Mouse (Mus musculus): Measurements from ENCODE around the gene Nol7. TPM values are rescaled to one million over a fixed set of nuclear protein-coding genes. Genes with fewer than 3 reads are reported as not detected.

The Nol7 gene
- 94.2 and 103 TPM in 2 replicates for polyA plus RNA-seq (2015; fragmentation: Nextera tagmentation; extraction: Ambion mirVana)

DNA sequence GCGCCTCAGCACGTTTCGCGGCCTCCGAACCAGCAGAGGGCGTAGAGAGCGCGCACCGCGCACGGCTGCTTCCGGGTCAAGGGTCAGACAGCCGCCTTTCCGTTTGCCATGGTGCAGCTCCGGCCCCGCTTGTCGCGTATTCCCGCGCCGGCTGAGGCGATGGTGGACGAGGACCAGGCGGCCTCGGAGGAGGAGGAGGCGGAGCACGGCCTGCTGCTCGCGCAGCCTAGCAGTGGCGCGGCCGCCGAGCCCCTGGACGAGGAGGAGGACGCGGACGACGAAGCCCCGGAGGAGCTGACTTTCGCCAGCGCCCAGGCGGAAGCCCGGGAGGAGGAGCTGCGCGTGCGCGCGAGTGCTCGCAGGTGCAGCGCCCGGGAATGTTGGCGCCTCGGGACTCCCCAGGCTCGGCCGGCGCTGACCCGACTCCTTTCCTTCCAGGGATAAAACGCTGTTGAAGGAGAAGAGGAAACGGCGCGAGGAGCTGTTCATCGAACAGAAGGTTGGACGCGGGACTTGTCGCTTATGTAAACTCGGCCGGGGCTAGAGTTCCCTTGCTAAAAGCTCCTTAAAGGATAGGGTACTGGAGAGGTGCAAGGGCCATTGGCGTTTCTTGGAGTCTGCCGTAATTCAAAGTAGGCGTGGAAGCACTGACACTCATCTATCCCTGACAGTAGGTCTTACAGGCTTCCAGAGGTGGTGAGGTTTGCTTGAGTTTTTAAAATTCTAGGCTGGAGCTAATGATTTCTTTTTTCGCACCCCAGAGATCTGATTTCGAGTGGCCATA, at the start of gene Nol7:
TSS of gene Nol7 (plus strand) at position 94 of the 784 bp plus-strand sequence.
- Histone ChIP-seq H3K9me3 (ENCODE audit: low read length) (no peaks in the 10 kb centered on the region; the same call in 1 of the 2 replicates), H3K9ac (replicated peaks) (peak within 1 kb of the TSS; percentile 88), H3K4me1 (ENCODE audit: insufficient read depth) (peaks cover 6% of the 10 kb centered on the region), H3K36me3 (replicated peaks; ENCODE audit: insufficient read depth, low read length) (peaks cover 36% of the 10 kb centered on the region), H3K4me3 (ENCODE audit: low read depth, low read length) (peak within 1 kb of the TSS; percentile 79), H3K27ac (ENCODE audit: low read depth) (peak within 1 kb of the TSS; percentile 93), H3K4me2 (ENCODE audit: low read depth, low read length) (peak within 1 kb of the TSS; percentile 88), H3K27me3 (ENCODE audit: insufficient read depth, low read length) (no peaks in the 10 kb centered on the region)
- ATAC-seq: peak; percentile 98
- TF ChIP-seq CTCF (IDR thresholded peaks at IDR 0.05; ENCODE audit: low read depth): peak; percentile 97
- no peak for TF ChIP-seq EP300 (IDR thresholded peaks at IDR 0.05; ENCODE audit: low read depth)
- WGBS (ENCODE audit: insufficient replicate concordance): 4% methylated on average over 66 of the region's 72 CpGs
- peak; percentile 98 for DNase-seq

DNA sequence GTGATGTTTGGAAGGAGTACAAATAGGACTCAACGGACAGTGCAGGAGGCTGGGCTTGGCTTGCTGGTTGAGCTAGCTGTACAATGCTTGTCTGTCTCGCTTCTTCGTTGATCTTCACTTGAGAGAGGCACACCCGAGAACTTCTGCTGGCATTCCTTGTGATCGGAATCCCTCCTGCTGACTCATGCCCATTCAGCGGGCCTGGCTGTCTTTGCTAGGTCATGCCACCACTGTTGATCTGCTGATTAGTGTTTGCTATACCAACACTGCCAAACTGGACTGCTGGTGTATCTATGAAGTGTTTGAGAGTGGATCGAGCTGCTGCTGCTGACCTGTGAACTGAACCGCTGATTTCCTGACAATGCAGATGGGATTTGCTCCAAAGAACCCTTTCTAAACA, 48.8 kb upstream of the Nol7 start:
- DNase-seq: no peak
- WGBS (ENCODE audit: insufficient replicate concordance): 71% methylated on average over 8 of the region's 8 CpGs
- no peaks in the 10 kb centered on the region for H3K36me3 ChIP-seq (replicated peaks; ENCODE audit: insufficient read depth, low read length)
- no peaks in the 10 kb centered on the region for H3K4me1 ChIP-seq (ENCODE audit: insufficient read depth)
- H3K4me3 ChIP-seq (ENCODE audit: low read depth, low read length): no peak overlapping the region
- TF ChIP-seq EP300 (IDR thresholded peaks at IDR 0.05; ENCODE audit: low read depth) (no peak), CTCF (IDR thresholded peaks at IDR 0.05; ENCODE audit: low read depth) (no peak)
- no peak overlapping the region for H3K4me2 ChIP-seq (ENCODE audit: low read depth, low read length)
- H3K27ac ChIP-seq (ENCODE audit: low read depth): no peak overlapping the region
- no peaks in the 10 kb centered on the region for H3K9me3 ChIP-seq (ENCODE audit: low read length)
- H3K27me3 ChIP-seq (ENCODE audit: insufficient read depth, low read length): no peaks in the 10 kb centered on the region
- ATAC-seq: no peak
- no peak overlapping the region for H3K9ac ChIP-seq (replicated peaks)

DNA sequence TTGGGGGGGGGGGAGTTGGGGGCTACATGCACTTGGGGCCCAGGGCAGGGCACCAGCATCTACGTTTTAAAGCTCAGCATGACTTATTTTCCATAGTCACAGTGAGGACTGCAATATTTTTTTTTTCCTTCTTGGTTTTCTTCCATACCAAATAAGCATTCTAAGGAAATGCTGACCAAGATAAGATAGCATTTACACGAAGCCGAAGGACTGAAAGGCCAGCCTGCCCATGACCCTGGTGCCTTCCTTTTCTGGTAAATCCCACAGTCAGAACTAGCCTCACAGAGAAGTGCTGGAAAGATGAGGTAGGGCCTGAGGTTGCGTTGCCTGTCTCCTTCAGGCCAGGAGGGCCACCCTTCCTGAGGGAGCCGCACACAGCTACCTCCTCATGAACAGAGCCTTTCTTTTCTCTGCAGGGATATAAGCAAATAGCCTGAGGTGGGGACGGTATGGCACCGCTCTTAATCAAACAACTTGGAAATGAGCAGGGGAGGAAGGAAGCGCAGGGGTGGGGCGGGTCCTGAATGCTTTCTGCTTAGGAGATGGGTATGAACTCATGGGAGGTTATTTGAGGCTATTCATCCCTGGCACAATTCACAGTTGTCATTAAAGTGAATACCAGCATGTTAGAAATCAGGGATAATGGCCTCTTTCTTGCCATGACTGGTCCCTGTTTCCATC, 47.6 kb upstream of the Nol7 start:
- no peaks in the 10 kb centered on the region for H3K9me3 ChIP-seq (ENCODE audit: low read length)
- H3K9ac ChIP-seq (replicated peaks): no peak overlapping the region
- H3K36me3 ChIP-seq (replicated peaks; ENCODE audit: insufficient read depth, low read length): no peaks in the 10 kb centered on the region
- no peak overlapping the region for H3K4me3 ChIP-seq (ENCODE audit: low read depth, low read length)
- H3K27me3 ChIP-seq (ENCODE audit: insufficient read depth, low read length): no peaks in the 10 kb centered on the region
- 53% methylated on average over 9 of the region's 9 CpGs for WGBS (ENCODE audit: insufficient replicate concordance)
- H3K27ac ChIP-seq (ENCODE audit: low read depth): 0 out of 2 replicates have a peak overlapping the region, but pooled peaks have one; percentile 1
- no peaks in the 10 kb centered on the region for H3K4me1 ChIP-seq (ENCODE audit: insufficient read depth)
- no peak for DNase-seq
- no peak overlapping the region for H3K4me2 ChIP-seq (ENCODE audit: low read depth, low read length)
- TF ChIP-seq CTCF (IDR thresholded peaks at IDR 0.05; ENCODE audit: low read depth): no peak
- TF ChIP-seq EP300 (IDR thresholded peaks at IDR 0.05; ENCODE audit: low read depth): peak; percentile 59; the same call in 1 of the 2 replicates
- ATAC-seq: no peak

DNA sequence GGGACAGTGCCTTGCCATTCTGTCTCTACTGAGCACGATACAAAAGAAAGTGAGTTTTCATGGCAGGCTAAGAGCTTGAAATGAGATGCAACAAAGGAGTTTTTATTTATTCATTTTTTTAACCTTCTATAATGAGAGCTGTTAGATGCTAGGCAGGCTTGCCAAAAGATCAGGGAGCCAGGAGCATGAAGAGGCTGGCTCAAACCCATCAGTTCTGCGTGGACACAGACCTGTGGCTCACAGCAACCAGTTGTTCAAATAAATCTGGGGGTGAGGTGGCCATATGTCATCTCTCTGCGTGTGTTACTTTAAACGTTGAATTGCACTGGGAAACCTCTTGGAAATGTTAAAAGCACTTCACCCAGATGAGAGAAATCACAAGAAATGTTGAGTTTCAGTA, 44.8 kb upstream of the Nol7 start:
- Histone ChIP-seq H3K36me3 (replicated peaks; ENCODE audit: insufficient read depth, low read length) (no peaks in the 10 kb centered on the region), H3K4me1 (ENCODE audit: insufficient read depth) (no peaks in the 10 kb centered on the region), H3K27me3 (ENCODE audit: insufficient read depth, low read length) (no peaks in the 10 kb centered on the region), H3K4me3 (ENCODE audit: low read depth, low read length) (no peak overlapping the region), H3K9me3 (ENCODE audit: low read length) (no peaks in the 10 kb centered on the region), H3K9ac (replicated peaks) (no peak overlapping the region), H3K27ac (ENCODE audit: low read depth) (no peak overlapping the region), H3K4me2 (ENCODE audit: low read depth, low read length) (no peak overlapping the region)
- DNase-seq (no peak), ATAC-seq (no peak)
- 75% methylated on average over 4 of the region's 4 CpGs for WGBS (ENCODE audit: insufficient replicate concordance)
- TF ChIP-seq CTCF (IDR thresholded peaks at IDR 0.05; ENCODE audit: low read depth) (no peak), EP300 (IDR thresholded peaks at IDR 0.05; ENCODE audit: low read depth) (no peak)

DNA sequence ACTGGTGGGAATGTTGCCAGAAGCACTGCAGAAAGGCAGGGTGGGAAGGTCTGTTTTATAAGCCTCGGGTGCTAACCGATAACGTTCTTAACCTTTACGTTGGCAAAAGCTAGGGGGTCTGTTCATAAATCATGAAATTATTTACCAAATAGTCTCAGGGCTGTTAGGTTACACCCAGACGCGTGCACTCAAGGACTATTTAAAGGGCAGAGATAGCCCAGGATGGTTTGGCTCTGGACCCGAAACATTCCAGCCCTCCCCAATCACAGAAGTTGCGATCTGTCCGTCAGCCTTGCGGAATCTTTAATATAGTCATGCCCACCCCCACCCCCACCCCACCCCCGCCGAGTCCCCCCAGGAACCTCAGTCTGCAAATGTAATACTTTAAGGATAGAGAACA, 43.8 kb upstream of the Nol7 start:
- Histone ChIP-seq H3K36me3 (replicated peaks; ENCODE audit: insufficient read depth, low read length) (no peaks in the 10 kb centered on the region), H3K27ac (ENCODE audit: low read depth) (no peak overlapping the region), H3K27me3 (ENCODE audit: insufficient read depth, low read length) (no peaks in the 10 kb centered on the region), H3K4me1 (ENCODE audit: insufficient read depth) (no peaks in the 10 kb centered on the region), H3K4me3 (ENCODE audit: low read depth, low read length) (no peak overlapping the region), H3K4me2 (ENCODE audit: low read depth, low read length) (no peak overlapping the region), H3K9me3 (ENCODE audit: low read length) (no peaks in the 10 kb centered on the region), H3K9ac (replicated peaks) (no peak overlapping the region)
- DNase-seq: no peak
- ATAC-seq: no peak
- TF ChIP-seq CTCF (IDR thresholded peaks at IDR 0.05; ENCODE audit: low read depth) (no peak), EP300 (IDR thresholded peaks at IDR 0.05; ENCODE audit: low read depth) (no peak)
- WGBS (ENCODE audit: insufficient replicate concordance): 75% methylated on average over 12 of the region's 12 CpGs

DNA sequence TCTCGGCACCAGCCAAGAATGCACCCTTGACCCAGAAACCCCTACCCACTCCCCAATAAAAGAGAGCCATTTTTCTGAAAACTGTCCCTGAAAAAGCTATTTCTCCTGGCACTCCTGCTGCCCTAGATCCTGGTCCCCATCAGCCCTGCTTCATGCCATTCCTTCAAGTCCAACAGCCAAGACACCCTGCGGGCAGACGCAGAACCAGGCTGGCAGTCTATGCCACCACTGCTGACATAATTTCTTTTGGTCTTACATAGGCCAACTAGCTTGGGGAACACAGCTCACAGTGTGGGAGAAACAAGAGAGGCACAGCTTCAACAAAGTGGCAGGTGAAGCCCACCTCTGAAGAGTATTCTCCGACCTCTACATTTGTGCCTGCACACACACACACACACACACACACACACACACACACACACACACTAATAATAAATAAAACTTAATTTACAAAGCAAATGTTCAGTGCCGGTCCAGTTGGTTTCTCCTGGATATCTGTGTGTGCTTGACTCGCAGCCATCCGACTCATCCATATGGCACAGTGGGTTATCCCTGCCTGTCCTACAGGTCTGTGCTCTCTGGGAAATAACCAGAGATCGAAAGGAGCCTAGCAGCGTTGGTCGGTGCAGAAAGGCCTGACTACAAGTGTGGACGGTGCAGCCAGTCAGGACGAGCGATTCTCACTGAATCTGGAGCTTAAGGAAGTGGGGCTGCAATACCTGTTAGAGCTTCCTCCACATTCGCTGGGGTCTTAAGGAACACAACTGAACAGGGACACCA, 41.7 kb upstream of the Nol7 start:
- no peak overlapping the region for H3K9ac ChIP-seq (replicated peaks)
- WGBS (ENCODE audit: insufficient replicate concordance): 81% methylated on average over 14 of the region's 14 CpGs
- H3K9me3 ChIP-seq (ENCODE audit: low read length): no peaks in the 10 kb centered on the region
- ATAC-seq (no peak), DNase-seq (no peak)
- no peak for TF ChIP-seq CTCF (IDR thresholded peaks at IDR 0.05; ENCODE audit: low read depth)
- no peak for TF ChIP-seq EP300 (IDR thresholded peaks at IDR 0.05; ENCODE audit: low read depth)
- H3K4me2 ChIP-seq (ENCODE audit: low read depth, low read length): no peak overlapping the region
- H3K4me1 ChIP-seq (ENCODE audit: insufficient read depth): no peaks in the 10 kb centered on the region
- no peaks in the 10 kb centered on the region for H3K36me3 ChIP-seq (replicated peaks; ENCODE audit: insufficient read depth, low read length)
- no peak overlapping the region for H3K4me3 ChIP-seq (ENCODE audit: low read depth, low read length)
- H3K27me3 ChIP-seq (ENCODE audit: insufficient read depth, low read length): no peaks in the 10 kb centered on the region
- no peak overlapping the region for H3K27ac ChIP-seq (ENCODE audit: low read depth)
